Mouse (Mus musculus) MEL (cell line): ENCODE data around the gene Rnd1. TPM values are rescaled to one million over a fixed set of nuclear protein-coding genes. Genes with fewer than 3 reads are reported as not detected.

ENCODE experiments used
- DNase-seq: peaks from one replicate; pipeline ENCODE4 v3.0.0; 2011; ENCODE audit warnings: low read depth, low spot score
- H3K27ac ChIP-seq: 2 replicates; pipeline ENCODE4 v1.5.1; 2012; ENCODE audit warnings: low read depth, mild to moderate bottlenecking, control low read depth, low read length, moderate library complexity; ENCODE audit not compliant: control insufficient read depth
- H3K27me3 ChIP-seq, 2 experiments: fragments of 150-350 bp in 1 of 2; sonication (generic) in 1 of 2; 2 replicates each; pipeline ENCODE4 v1.6.1; 2012; ENCODE audit warnings: low read length in 2 of 2, mild to moderate bottlenecking in 2 of 2, improper control_type of control experiment in 1 of 2, moderate library complexity in 1 of 2; ENCODE audit not compliant: insufficient read depth in 2 of 2, control insufficient read depth in 1 of 2
- H3K36me3 ChIP-seq, 2 experiments: 2 replicates each; pipeline ENCODE4 v1.6.1; 2012 to 2014; ENCODE audit warnings: low read length in 2 of 2, improper control_type of control experiment in 1 of 2, inconsistent platforms in 1 of 2, mild to moderate bottlenecking in 1 of 2; ENCODE audit not compliant: insufficient read depth in 2 of 2, control insufficient read depth in 1 of 2
- H3K4me1 ChIP-seq, 2 experiments: fragments of 150-350 bp in 1 of 2; sonication (generic) in 1 of 2; 2 replicates each; pipeline ENCODE4 v1.6.1; 2012; ENCODE audit warnings: low read length in 2 of 2, improper control_type of control experiment in 1 of 2, mild to moderate bottlenecking in 1 of 2; ENCODE audit not compliant: insufficient read depth in 2 of 2, control insufficient read depth in 1 of 2
- H3K4me3 ChIP-seq, 2 experiments: fragments of 150-350 bp in 1 of 2; sonication (generic) in 1 of 2; 2 replicates each; pipeline ENCODE4 v1.5.1; 2012; ENCODE audit warnings: low read depth in 2 of 2, low read length in 2 of 2, mild to moderate bottlenecking in 2 of 2, moderate library complexity in 2 of 2, control low read depth in 1 of 2, improper control_type of control experiment in 1 of 2; ENCODE audit not compliant: control insufficient read depth in 1 of 2, insufficient read depth in 1 of 2
- H3K79me2 ChIP-seq: 2 replicates; pipeline ENCODE4 v1.6.1; 2012; ENCODE audit warnings: mild to moderate bottlenecking, low read length, moderate library complexity; ENCODE audit not compliant: control insufficient read depth, poor library complexity, insufficient read depth
- H3K9ac ChIP-seq: 2 replicates; pipeline ENCODE4 v1.6.1; 2012; ENCODE audit warnings: low read depth, mild to moderate bottlenecking, control low read depth, low read length, moderate library complexity; ENCODE audit not compliant: control insufficient read depth, poor library complexity, severe bottlenecking
- H3K9me3 ChIP-seq: fragments of 150-350 bp; sonication (generic); replicated peaks from 2 replicates; pipeline ENCODE4 v1.6.1; 2012; ENCODE audit warnings: mild to moderate bottlenecking, low read length, improper control_type of control experiment, moderate library complexity; ENCODE audit not compliant: insufficient read depth
- BHLHE40 ChIP-seq: IDR thresholded peaks from 2 replicates; pipeline ENCODE4 v1.6.1; 2012; ENCODE audit warnings: low read depth, mild to moderate bottlenecking, inconsistent platforms, low read length, improper control_type of control experiment, borderline replicate concordance
- CHD1 ChIP-seq: IDR thresholded peaks from 2 replicates; pipeline ENCODE4 v1.6.1; 2012; ENCODE audit warnings: low read depth, mild to moderate bottlenecking, inconsistent platforms, low read length, improper control_type of control experiment
- CHD2 ChIP-seq: IDR thresholded peaks from 2 replicates; pipeline ENCODE4 v1.6.1; 2011; ENCODE audit warnings: low read length, improper control_type of control experiment
- CTCF ChIP-seq, 3 experiments: IDR thresholded peaks in 2 of 3; conservative IDR thresholded peaks in 1 of 3; 2 replicates each; pipeline ENCODE4 v1.5.1; 2011 to 2012; ENCODE audit warnings: low read length in 3 of 3, low read depth in 2 of 3, mild to moderate bottlenecking in 2 of 3, improper control_type of control experiment in 1 of 3, inconsistent platforms in 1 of 3, mixed read lengths in 1 of 3, moderate library complexity in 1 of 3; ENCODE audit not compliant: control insufficient read depth in 1 of 3, insufficient read depth in 1 of 3, poor library complexity in 1 of 3, severe bottlenecking in 1 of 3
- ELF1 ChIP-seq: IDR thresholded peaks from 2 replicates; pipeline ENCODE4 v1.6.1; 2014; ENCODE audit warnings: low read depth, mild to moderate bottlenecking, inconsistent platforms, low read length, improper control_type of control experiment, moderate library complexity
- EP300 ChIP-seq, 2 experiments: IDR thresholded peaks; 2 replicates each; pipeline ENCODE4 v1.6.1; 2011; ENCODE audit warnings: improper control_type of control experiment in 2 of 2, low read length in 2 of 2, low read depth in 1 of 2, mild to moderate bottlenecking in 1 of 2
- ETS1 ChIP-seq: IDR thresholded peaks from 2 replicates; pipeline ENCODE4 v1.6.1; 2012; ENCODE audit warnings: low read depth, mild to moderate bottlenecking, inconsistent platforms, low read length, improper control_type of control experiment, moderate library complexity
- GABPA ChIP-seq: IDR thresholded peaks from 2 replicates; pipeline ENCODE4 v1.6.1; 2012; ENCODE audit warnings: low read depth, mild to moderate bottlenecking, inconsistent platforms, low read length, improper control_type of control experiment, moderate library complexity
- HCFC1 ChIP-seq: IDR thresholded peaks from 2 replicates; pipeline ENCODE4 v1.6.1; 2012; ENCODE audit warnings: low read depth, mild to moderate bottlenecking, inconsistent platforms, low read length, improper control_type of control experiment, moderate library complexity
- KAT2A ChIP-seq: conservative IDR thresholded peaks from 2 replicates; pipeline ENCODE4 v1.6.1; 2012; ENCODE audit warnings: low read depth, low read length, improper control_type of control experiment, inconsistent platforms
- MAFK ChIP-seq: IDR thresholded peaks from 2 replicates; pipeline ENCODE4 v1.6.1; 2011; ENCODE audit warnings: low read depth, mild to moderate bottlenecking, low read length, improper control_type of control experiment, borderline replicate concordance
- MAX ChIP-seq: IDR thresholded peaks from 2 replicates; pipeline ENCODE4 v1.6.1; 2011; ENCODE audit warnings: low read length, improper control_type of control experiment
- MAZ ChIP-seq: IDR thresholded peaks from 2 replicates; pipeline ENCODE4 v1.6.1; 2012; ENCODE audit warnings: low read depth, mild to moderate bottlenecking, inconsistent platforms, low read length, improper control_type of control experiment
- MXI1 ChIP-seq: IDR thresholded peaks from 2 replicates; pipeline ENCODE4 v1.6.1; 2011; ENCODE audit warnings: mild to moderate bottlenecking, low read depth, low read length, improper control_type of control experiment
- MYB ChIP-seq: IDR thresholded peaks from 2 replicates; pipeline ENCODE4 v1.6.1; 2011; ENCODE audit warnings: mild to moderate bottlenecking, low read depth, low read length, improper control_type of control experiment
- MYC ChIP-seq: IDR thresholded peaks from 2 replicates; pipeline ENCODE4 v1.6.1; 2011; ENCODE audit warnings: low read depth, mild to moderate bottlenecking, low read length, improper control_type of control experiment, moderate library complexity
- NRF1 ChIP-seq: IDR thresholded peaks from 2 replicates; pipeline ENCODE4 v1.6.1; 2014; ENCODE audit warnings: low read depth, mild to moderate bottlenecking, inconsistent platforms, low read length, improper control_type of control experiment, moderate library complexity; ENCODE audit not compliant: poor library complexity, insufficient read depth, severe bottlenecking
- POLR2A ChIP-seq, 2 experiments: IDR thresholded peaks; 2 replicates each; pipeline ENCODE4 v1.6.1; 2011 to 2012; ENCODE audit warnings: low read length in 2 of 2, mild to moderate bottlenecking in 2 of 2, control low read depth in 1 of 2, improper control_type of control experiment in 1 of 2, low read depth in 1 of 2, moderate library complexity in 1 of 2; ENCODE audit not compliant: control insufficient read depth in 1 of 2, insufficient read depth in 1 of 2, poor library complexity in 1 of 2
- POLR2AphosphoS5 ChIP-seq: IDR thresholded peaks from 2 replicates; pipeline ENCODE4 v1.6.1; 2012; ENCODE audit warnings: low read depth, borderline replicate concordance, mild to moderate bottlenecking, inconsistent platforms, low read length, moderate library complexity, mixed read lengths
- RAD21 ChIP-seq: IDR thresholded peaks from 2 replicates; pipeline ENCODE4 v1.6.1; 2011; ENCODE audit warnings: mild to moderate bottlenecking, low read depth, low read length, improper control_type of control experiment
- RCOR1 ChIP-seq: IDR thresholded peaks from 2 replicates; pipeline ENCODE4 v1.6.1; 2012; ENCODE audit warnings: low read depth, mild to moderate bottlenecking, inconsistent platforms, low read length, improper control_type of control experiment
- SIN3A ChIP-seq: IDR thresholded peaks from 2 replicates; pipeline ENCODE4 v1.6.1; 2012; ENCODE audit warnings: low read length, improper control_type of control experiment, inconsistent platforms
- SMC3 ChIP-seq: IDR thresholded peaks from 2 replicates; pipeline ENCODE4 v1.6.1; 2011; ENCODE audit warnings: low read depth, low read length, improper control_type of control experiment
- TAL1 ChIP-seq: IDR thresholded peaks from 2 replicates; pipeline ENCODE4 v1.6.1; 2012; ENCODE audit warnings: mild to moderate bottlenecking, inconsistent platforms, low read length, moderate library complexity, mixed read lengths
- TCF12 ChIP-seq: IDR thresholded peaks from 2 replicates; pipeline ENCODE4 v1.6.1; 2014; ENCODE audit warnings: low read depth, mild to moderate bottlenecking, inconsistent platforms, low read length, improper control_type of control experiment, moderate library complexity
- UBTF ChIP-seq: IDR thresholded peaks from 2 replicates; pipeline ENCODE4 v1.6.1; 2012; ENCODE audit warnings: low read depth, mild to moderate bottlenecking, inconsistent platforms, low read length, improper control_type of control experiment, moderate library complexity, borderline replicate concordance; ENCODE audit not compliant: insufficient read depth
- USF1 ChIP-seq: IDR thresholded peaks from 2 replicates; pipeline ENCODE4 v1.6.1; 2014; ENCODE audit warnings: low read depth, mild to moderate bottlenecking, inconsistent platforms, low read length, improper control_type of control experiment, moderate library complexity
- USF2 ChIP-seq, 2 experiments: IDR thresholded peaks; 2 replicates each; pipeline ENCODE4 v1.6.1; 2011 to 2012; ENCODE audit warnings: improper control_type of control experiment in 2 of 2, low read length in 2 of 2, borderline replicate concordance in 1 of 2, inconsistent platforms in 1 of 2, low read depth in 1 of 2, mild to moderate bottlenecking in 1 of 2; ENCODE audit not compliant: insufficient read depth in 1 of 2
- ZC3H11A ChIP-seq: IDR thresholded peaks from 2 replicates; pipeline ENCODE4 v1.6.1; 2012; ENCODE audit warnings: low read depth, mild to moderate bottlenecking, inconsistent platforms, low read length, improper control_type of control experiment
- ZKSCAN1 ChIP-seq: IDR thresholded peaks from 2 replicates; pipeline ENCODE4 v1.6.1; 2012; ENCODE audit warnings: low read depth, mild to moderate bottlenecking, inconsistent platforms, low read length, improper control_type of control experiment, moderate library complexity
- ZNF384 ChIP-seq: IDR thresholded peaks from 2 replicates; pipeline ENCODE4 v1.6.1; 2012; ENCODE audit warnings: low read depth, mild to moderate bottlenecking, inconsistent platforms, low read length, improper control_type of control experiment
- polyA plus RNA-seq, 2 experiments: library from polyadenylated mRNA; stranded (reverse) in 1 of 2; unstranded in 1 of 2; fragments of >175 nt in 1 of 2; fragments of >200 nt in 1 of 2; gene quantifications; 2 replicates each; pipeline versions ENCODE4 v1.2.1 to v1.2.4; 2012; ENCODE audit warnings: low replicate concordance in 2 of 2, low read depth in 1 of 2; ENCODE audit not compliant: insufficient read length in 2 of 2, insufficient read depth in 1 of 2, missing spikeins in 1 of 2
- total RNA-seq: library from RNA; depleted of rRNA; stranded (reverse); fragments of 300-350 nt; gene quantifications from 2 replicates; pipeline ENCODE4 v1.2.3, GENCODE M21; 2012

Rnd1 gene
- total and polyA plus RNA-seq, 3 experiments = 5.5 to 6.0 TPM; not detected in 1

GRCm38 (mm10) chr15:98632107-98632744, 45.0 kb downstream of the Rnd1 start (continued):
- TF ChIP-seq GABPA = 0 out of 2 replicates have a peak, but pooled peaks have one; percentile 7
- no peak for TF ChIP-seq MAFK
- 0 out of 2 replicates have a peak, but pooled peaks have one; percentile 6 for TF ChIP-seq SMC3

GRCm38 (mm10) chr15:98631493-98631892, 45.8 kb downstream of the Rnd1 start:
- Histone ChIP-seq H3K4me3 (peak overlapping the region; percentile 49 to 50), H3K4me1 (peaks cover 0 to 17% of the 10 kb centered on the region in 2 experiments; a peak in 3 of 4 replicates), H3K27ac (no peak overlapping the region), H3K79me2 (no peaks in the 10 kb centered on the region; the same call in 1 of the 2 replicates), H3K9me3 (no peaks in the 10 kb centered on the region), H3K36me3 (peaks cover 0 to 11% of the 10 kb centered on the region in 2 experiments; a peak in 2 of 4 replicates), H3K27me3 (peaks cover 13 to 15% of the 10 kb centered on the region in 2 experiments), H3K9ac (peak overlapping the region; percentile 61)
- DNase-seq = peak; percentile 89
- TF ChIP-seq MAX (peak; percentile 72; the same call in 1 of the 2 replicates), MYB (no peak), MAZ (peak; percentile 97), KAT2A (no peak), NRF1 (no peak), ZC3H11A (peak; percentile 66), TCF12 (peak; percentile 59), RCOR1 (peak; percentile 30), ZNF384 (peak; percentile 49; the same call in 1 of the 2 replicates), USF1 (0 out of 2 replicates have a peak, but pooled peaks have one; percentile 34), MAFK (no peak), BHLHE40 (peak; percentile 41; the same call in 1 of the 2 replicates), CHD2 (no peak), RAD21 (peak; percentile 56), GABPA (no peak), MXI1 (peak; percentile 65), MYC (peak; percentile 80; the same call in 1 of the 2 replicates), USF2 (IDR thresholded peaks at IDR 0.05; ENCODE audit: borderline replicate concordance in 1 of 2, insufficient read depth in 1 of 2, low read depth in 1 of 2, low read length in 2 of 2) (no peak), UBTF (0 out of 2 replicates have a peak, but pooled peaks have one; percentile 71), SIN3A (peak; percentile 18; the same call in 1 of the 2 replicates), EP300 (IDR thresholded peaks at IDR 0.05; ENCODE audit: low read depth in 1 of 2, low read length in 2 of 2) (no peak), SMC3 (peak; percentile 86), HCFC1 (peak; percentile 42; the same call in 1 of the 2 replicates), ETS1 (no peak), ELF1 (peak; percentile 47; the same call in 1 of the 2 replicates), POLR2AphosphoS5 (no peak), TAL1 (no peak), CHD1 (no peak), CTCF (IDR thresholded peaks at IDR 0.05 in 2 of 3, conservative IDR thresholded peaks at IDR 0.05 in 1 of 3; ENCODE audit: control insufficient read depth in 1 of 3, insufficient read depth in 1 of 3, low read depth in 2 of 3, low read length in 3 of 3, poor library complexity in 1 of 3, severe bottlenecking in 1 of 3) (peak; percentile 100), POLR2A (IDR thresholded peaks at IDR 0.05; ENCODE audit: control insufficient read depth in 1 of 2, insufficient read depth in 1 of 2, low read depth in 1 of 2, low read length in 2 of 2, poor library complexity in 1 of 2) (no peak), ZKSCAN1 (no peak)
